Mouse (Mus musculus): ENCODE data around the gene Ppp2r2c. TPM values are rescaled to one million over a fixed set of nuclear protein-coding genes. Genes with fewer than 3 reads are reported as not detected.
"Not testable (repeated sequence)": the region's sequence is repeated elsewhere in the genome, so short reads cannot be mapped to it uniquely, and the experiment has no call there.

Gene Ppp2r2c
- polyA plus RNA-seq, 1 experiment = not detected

DNA sequence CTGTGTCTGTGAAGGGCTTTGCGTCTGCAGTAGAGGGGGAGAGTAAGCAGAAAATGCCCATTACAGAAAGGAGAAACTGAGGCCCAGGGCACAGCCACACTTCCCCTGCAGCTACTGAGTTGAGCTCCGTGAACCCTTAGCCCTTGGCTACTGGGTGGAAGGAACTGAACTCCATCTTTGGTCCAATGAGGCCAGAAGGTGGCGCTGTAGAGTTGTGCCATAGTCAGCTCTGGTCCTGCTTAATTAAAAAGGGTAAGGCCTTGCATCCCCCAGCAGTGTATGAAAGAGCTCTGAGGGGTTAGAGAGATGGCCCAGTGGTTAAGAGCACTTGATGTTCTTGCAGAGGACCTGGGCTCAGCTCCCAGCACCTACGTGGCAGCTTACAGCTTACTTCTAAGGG, 60.4 kb downstream of the Ppp2r2c start:
- TF ChIP-seq TAL1 (IDR thresholded peaks at IDR 0.05; ENCODE audit: low read length) (no peak), GATA1 (IDR thresholded peaks at IDR 0.05; ENCODE audit: low read length) (no peak)
- no peaks in the 10 kb centered on the region for H3K4me1 ChIP-seq (ENCODE audit: control insufficient read depth)
- H3K4me3 ChIP-seq (replicated peaks) = no peak overlapping the region
- no peaks in the 10 kb centered on the region for H3K27me3 ChIP-seq (ENCODE audit: control insufficient read depth)
- no peaks in the 10 kb centered on the region for H3K36me3 ChIP-seq (ENCODE audit: control insufficient read depth)
- no peaks in the 10 kb centered on the region for H3K9me3 ChIP-seq (ENCODE audit: control insufficient read depth, low read length)

- H3K4me3 ChIP-seq (replicated peaks) = no peak overlapping the region
- H3K9me3 ChIP-seq (ENCODE audit: control insufficient read depth, low read length) = no peaks in the 10 kb centered on the region
- H3K36me3 ChIP-seq (ENCODE audit: control insufficient read depth) = no peaks in the 10 kb centered on the region
- H3K27me3 ChIP-seq (ENCODE audit: control insufficient read depth) = no peaks in the 10 kb centered on the region
- TF ChIP-seq TAL1 (IDR thresholded peaks at IDR 0.05; ENCODE audit: low read length) = no peak
- no peak for TF ChIP-seq GATA1 (IDR thresholded peaks at IDR 0.05; ENCODE audit: low read length)
- no peaks in the 10 kb centered on the region for H3K4me1 ChIP-seq (ENCODE audit: control insufficient read depth)
Observed at GRCm38 (mm10) chr5:36929376-36929775, 61.1 kb downstream of the Ppp2r2c start.

DNA sequence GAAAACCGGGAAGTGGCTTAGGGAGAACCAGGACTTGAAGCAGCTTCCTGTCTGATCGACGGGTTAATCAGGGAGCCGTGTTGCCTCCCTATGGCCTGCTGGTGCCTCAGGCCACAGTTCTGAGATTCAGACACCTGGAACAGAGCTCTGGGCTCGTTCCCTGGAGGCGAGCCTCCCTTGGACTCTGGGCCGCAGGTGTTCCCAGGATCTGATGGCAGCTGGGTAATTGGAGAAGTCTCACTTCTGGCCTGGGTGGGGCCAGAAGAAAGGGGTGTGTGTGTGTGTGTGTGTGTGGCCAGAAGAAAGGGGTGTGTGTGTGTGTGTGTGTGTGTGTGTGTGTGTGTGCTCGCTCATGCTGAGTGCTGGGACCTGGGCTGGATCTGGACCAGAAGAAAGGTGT, 65.1 kb downstream of the Ppp2r2c start:
- no peaks in the 10 kb centered on the region for H3K9me3 ChIP-seq (ENCODE audit: control insufficient read depth, low read length)
- H3K4me1 ChIP-seq (ENCODE audit: control insufficient read depth) = no peaks in the 10 kb centered on the region
- TF ChIP-seq TAL1 (IDR thresholded peaks at IDR 0.05; ENCODE audit: low read length) (no peak), GATA1 (IDR thresholded peaks at IDR 0.05; ENCODE audit: low read length) (no peak)
- no peaks in the 10 kb centered on the region for H3K36me3 ChIP-seq (ENCODE audit: control insufficient read depth)
- no peaks in the 10 kb centered on the region for H3K27me3 ChIP-seq (ENCODE audit: control insufficient read depth)
- no peak overlapping the region for H3K4me3 ChIP-seq (replicated peaks)

DNA sequence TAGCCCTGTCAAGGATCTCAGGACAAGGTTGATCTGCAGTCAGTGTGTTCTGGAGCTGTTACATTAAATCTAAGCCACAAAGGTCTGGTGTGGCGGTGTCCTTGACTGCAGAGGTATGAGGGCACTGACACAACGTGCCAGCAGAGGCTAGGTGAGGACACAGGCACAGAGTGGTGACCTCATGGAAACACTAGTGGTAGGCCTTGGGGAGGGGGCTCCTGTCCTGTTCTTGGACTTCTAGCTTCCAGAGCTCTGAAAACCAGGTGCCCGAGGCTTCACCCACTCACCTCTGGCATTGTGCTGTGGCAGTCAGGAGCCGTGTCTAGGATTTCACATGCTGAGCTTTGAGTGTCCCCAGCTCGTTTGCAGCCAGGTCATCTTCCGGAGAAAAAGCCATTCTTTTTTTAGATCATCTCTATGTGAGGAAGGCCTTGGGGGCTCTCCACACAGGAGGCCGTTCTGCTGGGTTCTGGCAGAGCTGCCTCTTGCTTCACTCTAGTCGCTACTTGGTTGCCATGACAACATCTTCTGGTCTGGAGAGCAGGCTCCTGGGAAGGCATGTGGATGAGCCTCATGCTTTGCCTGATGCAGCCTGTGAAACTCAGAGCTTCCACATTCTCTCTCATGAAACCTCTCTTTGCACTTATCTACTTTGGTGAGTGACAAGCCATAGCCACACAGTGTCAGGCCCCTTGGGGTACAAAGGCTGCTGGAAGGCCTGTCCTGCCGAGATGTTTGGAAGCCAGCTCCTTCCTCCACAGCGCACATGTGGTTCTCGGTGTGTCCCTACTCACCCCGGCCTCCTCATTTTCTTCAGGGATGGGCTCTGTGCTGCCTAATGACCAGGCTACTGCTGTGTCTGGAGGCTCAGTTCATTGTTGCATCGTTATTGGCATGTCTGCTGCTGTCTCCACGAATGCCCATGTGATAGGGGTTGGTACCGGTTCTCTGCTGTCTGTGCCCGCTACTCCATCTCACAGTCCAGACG, 67.5 kb downstream of the Ppp2r2c start:
- TF ChIP-seq GATA1 (IDR thresholded peaks at IDR 0.05; ENCODE audit: low read length) (no peak), TAL1 (IDR thresholded peaks at IDR 0.05; ENCODE audit: low read length) (no peak)
- Histone ChIP-seq H3K4me3 (replicated peaks) (no peak overlapping the region), H3K4me1 (ENCODE audit: control insufficient read depth) (no peaks in the 10 kb centered on the region), H3K9me3 (ENCODE audit: control insufficient read depth, low read length) (no peaks in the 10 kb centered on the region), H3K36me3 (ENCODE audit: control insufficient read depth) (no peaks in the 10 kb centered on the region), H3K27me3 (ENCODE audit: control insufficient read depth) (no peaks in the 10 kb centered on the region)

DNA sequence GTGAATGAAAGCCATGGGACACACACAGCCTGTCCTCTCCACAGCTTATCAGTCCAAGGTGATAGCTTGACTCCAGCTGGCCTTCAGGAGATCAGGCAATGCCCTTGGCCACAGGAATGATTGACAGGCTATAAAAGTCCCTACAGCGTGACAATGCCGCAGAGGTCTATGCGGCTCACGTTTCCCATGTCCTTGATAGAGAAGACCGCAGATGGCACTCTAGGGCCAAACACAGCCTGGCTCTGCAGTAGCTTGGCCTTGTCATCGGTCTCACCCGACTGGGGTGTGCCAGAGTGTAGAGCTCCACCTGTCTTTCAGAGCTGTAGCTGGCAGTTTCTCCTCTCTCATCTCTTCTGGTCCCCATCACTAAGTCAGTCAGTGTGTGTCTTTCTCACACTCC, 68.2 kb downstream of the Ppp2r2c start:
- no peaks in the 10 kb centered on the region for H3K27me3 ChIP-seq (ENCODE audit: control insufficient read depth)
- H3K9me3 ChIP-seq (ENCODE audit: control insufficient read depth, low read length) = no peaks in the 10 kb centered on the region
- no peaks in the 10 kb centered on the region for H3K4me1 ChIP-seq (ENCODE audit: control insufficient read depth)
- H3K36me3 ChIP-seq (ENCODE audit: control insufficient read depth) = no peaks in the 10 kb centered on the region
- no peak overlapping the region for H3K4me3 ChIP-seq (replicated peaks)
- TF ChIP-seq TAL1 (IDR thresholded peaks at IDR 0.05; ENCODE audit: low read length) = no peak
- TF ChIP-seq GATA1 (IDR thresholded peaks at IDR 0.05; ENCODE audit: low read length) = no peak

DNA sequence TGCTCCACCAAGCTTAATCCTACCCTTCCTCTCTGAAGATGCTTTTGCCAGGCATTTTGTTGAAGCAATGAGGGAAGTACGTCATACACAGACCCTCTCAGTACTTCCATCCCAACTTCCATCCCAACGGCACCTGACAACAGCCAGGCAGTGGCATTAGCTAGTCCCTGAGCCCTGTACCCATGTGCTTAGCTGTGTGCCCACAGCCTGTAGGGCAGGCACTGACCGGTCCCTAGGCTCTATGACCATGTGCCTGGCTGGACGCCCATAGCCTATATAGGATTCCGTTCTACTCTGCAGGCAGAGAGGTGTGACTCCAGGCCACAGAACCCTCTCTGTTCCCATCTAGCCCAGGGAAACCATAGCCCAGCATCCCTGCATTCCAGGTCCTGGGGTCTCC, 69.7 kb downstream of the Ppp2r2c start:
- Histone ChIP-seq H3K27me3 (ENCODE audit: control insufficient read depth) (no peaks in the 10 kb centered on the region), H3K9me3 (ENCODE audit: control insufficient read depth, low read length) (no peaks in the 10 kb centered on the region), H3K4me3 (replicated peaks) (no peak overlapping the region), H3K4me1 (ENCODE audit: control insufficient read depth) (no peaks in the 10 kb centered on the region), H3K36me3 (ENCODE audit: control insufficient read depth) (no peaks in the 10 kb centered on the region)
- no peak for TF ChIP-seq TAL1 (IDR thresholded peaks at IDR 0.05; ENCODE audit: low read length)
- TF ChIP-seq GATA1 (IDR thresholded peaks at IDR 0.05; ENCODE audit: low read length) = no peak

DNA sequence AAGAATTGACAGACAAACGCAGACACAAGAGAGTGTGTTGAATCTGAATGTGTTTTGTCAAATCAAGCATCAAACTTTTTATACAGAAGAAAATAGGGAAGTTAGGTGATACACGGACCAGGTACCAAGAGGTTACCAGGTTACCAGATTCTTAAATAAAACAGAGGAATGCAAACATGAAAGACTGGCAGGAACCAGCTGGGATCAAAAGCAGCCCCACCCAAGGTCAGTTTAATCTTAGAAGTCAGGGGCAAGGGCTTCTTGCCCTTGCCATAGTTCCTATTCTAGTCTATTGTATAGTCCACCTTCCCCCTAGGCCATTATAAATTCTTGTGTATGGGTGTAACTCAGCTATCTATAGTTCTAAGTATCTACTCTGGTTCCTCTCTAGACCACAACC, 70.7 kb downstream of the Ppp2r2c start:
- H3K9me3 ChIP-seq (ENCODE audit: control insufficient read depth, low read length); H3K27me3 ChIP-seq (ENCODE audit: control insufficient read depth); H3K4me3 ChIP-seq (replicated peaks): not testable (repeated sequence)

DNA sequence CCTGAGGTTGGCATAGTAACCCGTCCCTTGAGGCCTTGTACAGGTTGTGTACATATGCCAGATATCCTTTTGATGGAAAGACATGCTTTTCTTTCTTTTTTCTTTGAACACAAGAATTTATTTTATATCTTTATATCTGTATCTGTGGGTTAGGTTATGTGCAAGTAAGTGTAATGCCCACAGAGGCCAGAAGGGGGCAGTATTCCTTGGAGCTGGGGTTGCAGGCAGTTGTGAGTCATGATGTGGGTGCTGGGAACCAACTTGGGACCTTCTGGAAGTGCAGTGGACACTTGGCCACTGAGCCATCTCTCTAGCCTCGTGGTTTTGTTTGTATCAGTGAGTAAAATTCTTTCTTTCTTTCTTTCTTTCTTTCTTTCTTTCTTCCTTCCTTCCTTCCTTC, 74.1 kb downstream of the Ppp2r2c start:
- Histone ChIP-seq H3K27me3 (ENCODE audit: control insufficient read depth) (no peaks in the 10 kb centered on the region), H3K4me1 (ENCODE audit: control insufficient read depth) (no peaks in the 10 kb centered on the region), H3K9me3 (ENCODE audit: control insufficient read depth, low read length) (no peaks in the 10 kb centered on the region), H3K36me3 (ENCODE audit: control insufficient read depth) (no peaks in the 10 kb centered on the region), H3K4me3 (replicated peaks) (no peak overlapping the region)
- TF ChIP-seq GATA1 (IDR thresholded peaks at IDR 0.05; ENCODE audit: low read length) (no peak), TAL1 (IDR thresholded peaks at IDR 0.05; ENCODE audit: low read length) (no peak)

More for the DNA sequence above, 70.7 kb downstream of the Ppp2r2c start:
- not testable (repeated sequence) for H3K4me1 ChIP-seq (ENCODE audit: control insufficient read depth); H3K36me3 ChIP-seq (ENCODE audit: control insufficient read depth)

DNA sequence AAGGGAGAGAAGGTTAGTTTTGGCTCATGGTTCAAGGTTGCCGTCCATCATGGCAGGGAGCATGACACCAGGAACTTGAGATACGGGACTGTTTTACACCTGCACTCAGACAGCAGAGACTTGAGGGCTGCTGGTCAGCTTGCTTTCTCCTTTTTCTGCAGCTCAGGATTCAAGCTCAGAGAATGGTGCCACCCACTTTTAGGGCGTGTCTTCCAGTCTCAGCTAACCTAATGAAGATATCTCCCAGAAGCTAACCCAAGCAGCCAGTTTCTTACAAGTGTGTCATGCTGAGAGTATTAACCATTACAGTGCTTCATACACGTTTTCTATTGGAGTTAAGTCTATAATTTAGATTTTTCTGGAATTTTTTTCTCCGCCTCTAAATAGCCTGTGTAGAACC, 76.2 kb downstream of the Ppp2r2c start:
- Histone ChIP-seq H3K27me3 (ENCODE audit: control insufficient read depth) (no peaks in the 10 kb centered on the region), H3K4me1 (ENCODE audit: control insufficient read depth) (no peaks in the 10 kb centered on the region), H3K36me3 (ENCODE audit: control insufficient read depth) (no peaks in the 10 kb centered on the region), H3K9me3 (ENCODE audit: control insufficient read depth, low read length) (no peaks in the 10 kb centered on the region), H3K4me3 (replicated peaks) (no peak overlapping the region)
- no peak for TF ChIP-seq TAL1 (IDR thresholded peaks at IDR 0.05; ENCODE audit: low read length)
- TF ChIP-seq GATA1 (IDR thresholded peaks at IDR 0.05; ENCODE audit: low read length) = no peak

Measured in erythroblast, embryonic 14.5 days (primary cell).